Mouse (Mus musculus) CH12.LX (cell line): Measurements from ENCODE around the gene Snrnp35. TPM values are rescaled to one million over a fixed set of nuclear protein-coding genes. Genes with fewer than 3 reads are reported as not detected.

Experiments
- DNase-seq: peaks from one replicate; pipeline ENCODE4 v3.0.0-alpha.2; 2013; ENCODE audit errors: extremely low read depth
- H3K27ac ChIP-seq: 2 replicates; pipeline ENCODE4 v1.5.1; 2012; ENCODE audit warnings: low read depth, mild to moderate bottlenecking, control low read depth, moderate library complexity; ENCODE audit not compliant: insufficient read depth
- H3K27me3 ChIP-seq: replicated peaks from 2 replicates; pipeline ENCODE3; 2012; ENCODE audit warnings: inconsistent platforms
- H3K36me3 ChIP-seq, 2 experiments: replicated peaks in 1 of 2; 2 replicates each; pipeline versions ENCODE3 to v1.6.1; 2012; ENCODE audit warnings: inconsistent platforms in 1 of 2, low read length in 1 of 2, mild to moderate bottlenecking in 1 of 2, mixed read lengths in 1 of 2, moderate library complexity in 1 of 2; ENCODE audit not compliant: control insufficient read depth in 1 of 2, insufficient read depth in 1 of 2
- H3K4me1 ChIP-seq, 2 experiments: 2 replicates each; pipeline ENCODE4 v1.6.1; 2012; ENCODE audit warnings: inconsistent platforms in 1 of 2, moderate library complexity in 1 of 2; ENCODE audit not compliant: insufficient read depth in 2 of 2, control insufficient read depth in 1 of 2
- H3K4me2 ChIP-seq: 2 replicates; pipeline ENCODE4 v1.6.1; 2012; ENCODE audit warnings: low read depth, mild to moderate bottlenecking, control low read depth; ENCODE audit not compliant: poor library complexity, insufficient read depth, severe bottlenecking
- H3K4me3 ChIP-seq, 3 experiments: fragments of 150-350 bp in 1 of 3; sonication (generic) in 1 of 3; replicated peaks in 1 of 3; 2 replicates each; pipeline versions ENCODE3 to v1.5.1; 2011 to 2012; ENCODE audit warnings: low read depth in 2 of 3, low read length in 2 of 3, mild to moderate bottlenecking in 2 of 3, moderate library complexity in 2 of 3, control low read depth in 1 of 3, improper control_type of control experiment in 1 of 3, inconsistent platforms in 1 of 3, mixed read lengths in 1 of 3; ENCODE audit not compliant: poor library complexity in 1 of 3
- H3K79me2 ChIP-seq: replicated peaks from 2 replicates; pipeline ENCODE4 v1.6.1; 2012; ENCODE audit warnings: mild to moderate bottlenecking, moderate library complexity; ENCODE audit not compliant: control insufficient read depth, poor library complexity, insufficient read depth, severe bottlenecking; ENCODE audit errors: extremely low read depth
- H3K9ac ChIP-seq: 2 replicates; pipeline ENCODE4 v1.6.1; 2012; ENCODE audit warnings: low read depth, mild to moderate bottlenecking, control low read depth, moderate library complexity; ENCODE audit not compliant: insufficient read depth
- H3K9me3 ChIP-seq: replicated peaks from 2 replicates; pipeline ENCODE3; 2012; ENCODE audit warnings: low read length, inconsistent platforms, mixed read lengths
- BHLHE40 ChIP-seq: IDR thresholded peaks from 2 replicates; pipeline ENCODE4 v1.6.1; 2011; ENCODE audit warnings: mild to moderate bottlenecking, low read depth, low read length, improper control_type of control experiment
- CHD2 ChIP-seq: IDR thresholded peaks from 2 replicates; pipeline ENCODE4 v1.6.1; 2011; ENCODE audit warnings: low read length, improper control_type of control experiment
- CTCF ChIP-seq, 2 experiments: IDR thresholded peaks in 1 of 2; conservative IDR thresholded peaks in 1 of 2; 2 replicates each; pipeline ENCODE4 v1.5.1; 2011 to 2012; ENCODE audit warnings: low read depth in 2 of 2, low read length in 2 of 2, improper control_type of control experiment in 1 of 2, inconsistent platforms in 1 of 2, mild to moderate bottlenecking in 1 of 2, moderate library complexity in 1 of 2
- ELF1 ChIP-seq: IDR thresholded peaks from 2 replicates; pipeline ENCODE4 v1.6.1; 2014; ENCODE audit warnings: low read depth, mild to moderate bottlenecking, inconsistent platforms, low read length, improper control_type of control experiment
- GABPA ChIP-seq: IDR thresholded peaks from 2 replicates; pipeline ENCODE4 v1.6.1; 2012; ENCODE audit warnings: low read depth, low read length, improper control_type of control experiment, inconsistent platforms; ENCODE audit not compliant: insufficient replicate concordance
- MAX ChIP-seq: IDR thresholded peaks from 2 replicates; pipeline ENCODE4 v1.6.1; 2011; ENCODE audit warnings: low read length, improper control_type of control experiment
- MAZ ChIP-seq: IDR thresholded peaks from 2 replicates; pipeline ENCODE4 v1.6.1; 2012; ENCODE audit warnings: low read depth, mild to moderate bottlenecking, inconsistent platforms, low read length, improper control_type of control experiment, moderate library complexity
- MXI1 ChIP-seq: IDR thresholded peaks from 2 replicates; pipeline ENCODE4 v1.6.1; 2011; ENCODE audit warnings: mild to moderate bottlenecking, low read depth, low read length, improper control_type of control experiment
- MYC ChIP-seq: IDR thresholded peaks from 2 replicates; pipeline ENCODE4 v1.6.1; 2011; ENCODE audit warnings: low read depth, mild to moderate bottlenecking, improper control_type of control experiment, low read length
- NELFE ChIP-seq: IDR thresholded peaks from 2 replicates; pipeline ENCODE4 v1.6.1; 2011; ENCODE audit warnings: low read depth, low read length, improper control_type of control experiment
- NRF1 ChIP-seq: IDR thresholded peaks from 2 replicates; pipeline ENCODE4 v1.6.1; 2014; ENCODE audit warnings: low read depth, mild to moderate bottlenecking, inconsistent platforms, low read length, improper control_type of control experiment, moderate library complexity
- POLR2A ChIP-seq: IDR thresholded peaks from 2 replicates; pipeline ENCODE4 v1.6.1; 2011; ENCODE audit warnings: low read depth, mild to moderate bottlenecking, improper control_type of control experiment, low read length
- POLR2AphosphoS2 ChIP-seq: IDR thresholded peaks from 2 replicates; pipeline ENCODE4 v1.6.1; 2011; ENCODE audit warnings: low read depth, low read length, improper control_type of control experiment
- RAD21 ChIP-seq: IDR thresholded peaks from 2 replicates; pipeline ENCODE4 v1.6.1; 2011; ENCODE audit warnings: low read depth, mild to moderate bottlenecking, low read length, improper control_type of control experiment, moderate library complexity
- SMC3 ChIP-seq: IDR thresholded peaks from 2 replicates; pipeline ENCODE4 v1.6.1; 2011; ENCODE audit warnings: low read depth, low read length, improper control_type of control experiment
- TBP ChIP-seq: conservative IDR thresholded peaks from 2 replicates; pipeline ENCODE4 v1.6.1; 2011; ENCODE audit warnings: low read depth, low read length, improper control_type of control experiment
- TCF12 ChIP-seq: IDR thresholded peaks from 2 replicates; pipeline ENCODE4 v1.6.1; 2014; ENCODE audit warnings: low read depth, mild to moderate bottlenecking, inconsistent platforms, low read length, improper control_type of control experiment
- USF2 ChIP-seq: conservative IDR thresholded peaks from 2 replicates; pipeline ENCODE4 v1.6.1; 2011; ENCODE audit warnings: low read depth, low read length, improper control_type of control experiment
- ZC3H11A ChIP-seq: IDR thresholded peaks from 2 replicates; pipeline ENCODE4 v1.6.1; 2012; ENCODE audit warnings: low read depth, mild to moderate bottlenecking, inconsistent platforms, low read length, improper control_type of control experiment
- ZKSCAN1 ChIP-seq: IDR thresholded peaks from 2 replicates; pipeline ENCODE4 v1.6.1; 2012; ENCODE audit warnings: low read depth, inconsistent platforms, low read length, improper control_type of control experiment, borderline replicate concordance
- ZMIZ1 ChIP-seq: IDR thresholded peaks from 2 replicates; pipeline ENCODE4 v1.6.1; 2012; ENCODE audit warnings: low read depth, mild to moderate bottlenecking, inconsistent platforms, low read length, improper control_type of control experiment
- dilution Hi-C: fragments of 300-500 bp; cut with MboI; formaldehyde crosslinking; loops from 2 replicates; pipeline ENCODE4 v1.14.3; 2020; ENCODE audit warnings: low sequenced_read_pairs; ENCODE audit not compliant: extremely low pct_unique_long_range_greater_than_20kb, extremely low pct_ligation_motif_present
- in situ Hi-C: fragments of 300-500 bp; cut with MboI; formaldehyde crosslinking; loops from 3 replicates; pipeline ENCODE4 v1.14.3; 2019; ENCODE audit warnings: low sequenced_read_pairs, low pct_ligation_motif_present, low pct_unique_long_range_greater_than_20kb, mixed read lengths
- polyA plus RNA-seq: library from polyadenylated mRNA; unstranded; fragments of >175 nt; gene quantifications from 2 replicates; pipeline ENCODE4 v1.2.1, GENCODE M21; 2012; ENCODE audit warnings: low read depth; ENCODE audit not compliant: insufficient read length
- total RNA-seq, 2 experiments: library from RNA; depleted of rRNA; stranded (reverse); fragments of 300-350 nt in 1 of 2; fragments of >200 nt in 1 of 2; gene quantifications; 2 replicates each; pipeline ENCODE4 v1.2.3; 2012 to 2014

Snrnp35 gene
- total and polyA plus RNA-seq, 3 experiments = 13.9 to 29.0 (median 27.4) TPM

DNA sequence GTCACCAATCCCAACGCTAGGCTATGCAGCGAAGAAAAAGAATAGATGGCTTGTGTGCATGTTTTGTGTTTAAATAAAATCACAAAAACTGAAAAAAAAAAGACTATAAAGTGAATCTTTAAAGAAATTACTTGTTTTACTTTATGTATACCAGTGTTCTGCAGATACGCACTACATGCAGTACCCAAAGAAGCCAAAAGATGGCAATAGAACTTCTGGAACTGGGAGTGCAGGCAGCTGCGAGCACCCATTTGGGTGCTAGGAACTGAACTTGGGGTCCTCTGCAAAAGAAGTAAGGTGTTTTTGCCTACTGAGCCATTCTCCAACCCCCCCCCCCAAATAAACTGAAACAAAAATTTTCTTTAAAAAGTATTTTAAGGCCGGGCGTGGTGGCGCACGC is 40.1 kb downstream of the Snrnp35 start:
- Histone ChIP-seq H3K79me2 (no peaks in the 10 kb centered on the region), H3K27me3 (no peaks in the 10 kb centered on the region), H3K9ac (no peak overlapping the region), H3K4me2 (no peak overlapping the region), H3K9me3 (no peaks in the 10 kb centered on the region), H3K27ac (no peak overlapping the region), H3K4me3 (no peak overlapping the region), H3K4me1 (peaks cover 13 to 14% of the 10 kb centered on the region in 2 experiments), H3K36me3 (peaks cover 0 to 3% of the 10 kb centered on the region in 2 experiments)
- TF ChIP-seq CTCF (conservative IDR thresholded peaks at IDR 0.05 in 1 of 2, IDR thresholded peaks at IDR 0.05 in 1 of 2; ENCODE audit: low read depth in 2 of 2, low read length in 2 of 2) (peak in 1 of 2 experiments; percentile 33; a peak in 2 of 4 replicates), ELF1 (no peak), SMC3 (peak; percentile 6; the same call in 1 of the 2 replicates), NRF1 (no peak)
- dilution Hi-C loops (no loop called here), in situ Hi-C loops (no loop called here)
- DNase-seq = no peak

GRCm38 (mm10) chr5:124524943-124525342 is 42.0 kb downstream of the Snrnp35 start:
- Histone ChIP-seq H3K9me3 (no peaks in the 10 kb centered on the region), H3K36me3 (peaks cover 0 to 3% of the 10 kb centered on the region in 2 experiments), H3K79me2 (no peaks in the 10 kb centered on the region), H3K27ac (no peak overlapping the region), H3K4me1 (peaks cover 14 to 17% of the 10 kb centered on the region in 2 experiments), H3K4me3 (no peak overlapping the region), H3K4me2 (no peak overlapping the region), H3K9ac (no peak overlapping the region), H3K27me3 (no peaks in the 10 kb centered on the region)
- TF ChIP-seq BHLHE40 (no peak), MAZ (no peak)
- dilution Hi-C loops (no loop called here), in situ Hi-C loops (loop anchor here (5.0 kb wide), 1 partner anchor 33 kb away; no protein-coding TSS in a partner anchor)
- no peak for DNase-seq

- DNase-seq = no peak
- TF ChIP-seq ZMIZ1 = no peak
- no peak for TF ChIP-seq RAD21
- no peak for TF ChIP-seq MYC
- no peak for TF ChIP-seq POLR2A
- no peak for TF ChIP-seq ELF1
- no peak for TF ChIP-seq TBP
- TF ChIP-seq USF2 = no peak
- no peak for TF ChIP-seq MXI1
- TF ChIP-seq NELFE = no peak
- TF ChIP-seq MAX = no peak
- TF ChIP-seq CTCF (conservative IDR thresholded peaks at IDR 0.05 in 1 of 2, IDR thresholded peaks at IDR 0.05 in 1 of 2; ENCODE audit: low read depth in 2 of 2, low read length in 2 of 2) = no peak
- TF ChIP-seq ZKSCAN1 = no peak
- no peak for TF ChIP-seq TCF12
- no peak for TF ChIP-seq ZC3H11A
- no peak for TF ChIP-seq GABPA
- TF ChIP-seq POLR2AphosphoS2 = no peak
- TF ChIP-seq CHD2 = no peak
- H3K27me3 ChIP-seq = peaks cover 2% of the 10 kb centered on the region
- H3K9me3 ChIP-seq = no peaks in the 10 kb centered on the region
- H3K4me1 ChIP-seq = peaks cover 11 to 19% of the 10 kb centered on the region in 2 experiments; a peak in 3 of 4 replicates
- no peak overlapping the region for H3K27ac ChIP-seq
- H3K4me2 ChIP-seq = no peak overlapping the region
- H3K79me2 ChIP-seq = no peaks in the 10 kb centered on the region
- H3K36me3 ChIP-seq = no peaks in the 10 kb centered on the region
- H3K9ac ChIP-seq = no peak overlapping the region
- in situ Hi-C loops = loop anchor here (5.0 kb wide), 1 partner anchor 36 kb away; no protein-coding TSS in a partner anchor
- H3K4me3 ChIP-seq = no peak overlapping the region
- dilution Hi-C loops = no loop called here
These were observed 45.4 kb downstream of the Snrnp35 start for GRCm38 (mm10) chr5:124528351-124528750.
